Mouse (Mus musculus) thymus, adult 2 months (tissue): Measurements from ENCODE around the gene Cped1. TPM values are rescaled to one million over a fixed set of nuclear protein-coding genes. Genes with fewer than 3 reads are reported as not detected.

Experiments
- DNase-seq: peaks from one replicate; pipeline ENCODE4 v3.0.0; 2021
- H3K27ac ChIP-seq: fragments of 200-500 bp; 2 replicates; pipeline ENCODE4 v1.5.1; 2012; ENCODE audit warnings: low read length, control low read depth; ENCODE audit not compliant: control insufficient read depth, insufficient read depth
- H3K27me3 ChIP-seq: fragments of 200-500 bp; 2 replicates; pipeline ENCODE4 v1.6.1; 2012; ENCODE audit warnings: mild to moderate bottlenecking, low read length, moderate library complexity, mixed read lengths; ENCODE audit not compliant: control insufficient read depth, insufficient read depth
- H3K36me3 ChIP-seq: fragments of 200-500 bp; 2 replicates; pipeline ENCODE4 v1.6.1; 2012; ENCODE audit warnings: mild to moderate bottlenecking, low read length, moderate library complexity; ENCODE audit not compliant: control insufficient read depth, insufficient read depth
- H3K4me1 ChIP-seq: fragments of 200-500 bp; replicated peaks from 2 replicates; pipeline ENCODE4 v1.6.1; 2012; ENCODE audit warnings: low read length; ENCODE audit not compliant: control insufficient read depth, insufficient read depth
- H3K4me3 ChIP-seq: fragments of 200-500 bp; 2 replicates; pipeline ENCODE4 v1.5.1; 2012; ENCODE audit warnings: mild to moderate bottlenecking, low read length, control low read depth, moderate library complexity; ENCODE audit not compliant: control insufficient read depth, insufficient read depth
- CTCF ChIP-seq: fragments of 200-500 bp; IDR thresholded peaks from 2 replicates; pipeline ENCODE4 v1.5.1; 2012; ENCODE audit warnings: mild to moderate bottlenecking, control low read depth, low read length, moderate library complexity, borderline replicate concordance; ENCODE audit not compliant: control insufficient read depth, poor library complexity, insufficient read depth; ENCODE audit errors: extremely low read depth
- POLR2A ChIP-seq: fragments of 200-500 bp; IDR thresholded peaks from 2 replicates; pipeline ENCODE4 v1.6.1; 2012; ENCODE audit warnings: mild to moderate bottlenecking, low read length, control low read depth, moderate library complexity; ENCODE audit not compliant: control insufficient read depth, poor library complexity, insufficient read depth; ENCODE audit errors: extremely low read depth
- whole genome bisulfite sequencing: fragments of 180-500 bp; shearing (Covaris S2); methylation state at CpG from one replicate; pipeline ENCODE4 v1.1.7; 2018; 5-methylcytosine and 5-hydroxymethylcytosine counted together
- polyA plus RNA-seq: library from polyadenylated mRNA; depleted of rRNA; stranded (reverse); fragments of >200 nt; gene quantifications from 2 replicates; pipeline ENCODE4 v1.2.3, GENCODE M21; 2012

Gene Cped1
- polyA plus RNA-seq, 1 experiment: 1.7 TPM

- 90% methylated on average over 4 of the region's 4 CpGs for WGBS
- Histone ChIP-seq H3K4me1 (0 out of 2 replicates have a peak, but pooled peaks cover 3% of the 10 kb centered on the region), H3K4me3 (no peak overlapping the region), H3K36me3 (peaks cover 31% of the 10 kb centered on the region), H3K27ac (no peak overlapping the region), H3K27me3 (no peaks in the 10 kb centered on the region)
- DNase-seq: no peak
- TF ChIP-seq POLR2A (no peak), CTCF (no peak)
Observed at GRCm38 (mm10) chr6:21958922-21959321, 26.8 kb upstream of the Cped1 start.

GRCm38 (mm10) chr6:21959909-21960308 lies 25.8 kb upstream of the Cped1 start:
- peaks cover 32% of the 10 kb centered on the region for H3K36me3 ChIP-seq
- H3K4me1 ChIP-seq: 0 out of 2 replicates have a peak, but pooled peaks cover 3% of the 10 kb centered on the region
- DNase-seq: no peak
- WGBS: 97% methylated on average over 5 of the region's 5 CpGs
- TF ChIP-seq CTCF (no peak), POLR2A (no peak)
- no peak overlapping the region for H3K27ac ChIP-seq
- no peaks in the 10 kb centered on the region for H3K27me3 ChIP-seq
- H3K4me3 ChIP-seq: no peak overlapping the region

GRCm38 (mm10) chr6:21977532-21977931 lies 8.2 kb upstream of the Cped1 start:
- H3K4me1 ChIP-seq: no peaks in the 10 kb centered on the region
- H3K27ac ChIP-seq: no peak overlapping the region
- peaks cover 22% of the 10 kb centered on the region for H3K36me3 ChIP-seq
- DNase-seq: no peak
- 99% methylated on average over 2 of the region's 2 CpGs for WGBS
- H3K4me3 ChIP-seq: no peak overlapping the region
- H3K27me3 ChIP-seq: no peaks in the 10 kb centered on the region
- TF ChIP-seq POLR2A (no peak), CTCF (no peak)

- TF ChIP-seq CTCF (no peak), POLR2A (no peak)
- H3K4me1 ChIP-seq: no peaks in the 10 kb centered on the region
- H3K36me3 ChIP-seq: no peaks in the 10 kb centered on the region
- no peak overlapping the region for H3K27ac ChIP-seq
- 84% methylated on average over 1 of the region's 1 CpGs for WGBS
- no peak for DNase-seq
- H3K4me3 ChIP-seq: no peak overlapping the region
- peaks cover 3% of the 10 kb centered on the region for H3K27me3 ChIP-seq
Observed at GRCm38 (mm10) chr6:21981114-21981513, 4.6 kb upstream of the Cped1 start.

GRCm38 (mm10) chr6:21984990-21985731 lies 555 bp upstream of the Cped1 start:
- TF ChIP-seq CTCF (no peak), POLR2A (no peak)
- Histone ChIP-seq H3K4me3 (no peak overlapping the region), H3K27ac (no peak overlapping the region), H3K36me3 (no peaks in the 10 kb centered on the region), H3K27me3 (peaks cover 9% of the 10 kb centered on the region), H3K4me1 (no peaks in the 10 kb centered on the region)
- 10% methylated on average over 16 of the region's 16 CpGs for WGBS
- DNase-seq: peak; percentile 18

- H3K27ac ChIP-seq: no peak overlapping the region
- TF ChIP-seq POLR2A: no peak
- no peak for TF ChIP-seq CTCF
- H3K4me3 ChIP-seq: no peak overlapping the region
- 25% methylated on average over 24 of the region's 24 CpGs for WGBS
- peaks cover 9% of the 10 kb centered on the region for H3K27me3 ChIP-seq
- no peaks in the 10 kb centered on the region for H3K36me3 ChIP-seq
- no peak for DNase-seq
- H3K4me1 ChIP-seq: no peaks in the 10 kb centered on the region
Observed at GRCm38 (mm10) chr6:21986660-21987331, 1.1 kb downstream of the Cped1 start.
